Mouse (Mus musculus): ENCODE data around the gene Cd200r3. TPM values are rescaled to one million over a fixed set of nuclear protein-coding genes. Genes with fewer than 3 reads are reported as not detected.

Cd200r3 gene
- polyA plus RNA-seq, 1 experiment from 2014 or later: 0.21 TPM

DNA sequence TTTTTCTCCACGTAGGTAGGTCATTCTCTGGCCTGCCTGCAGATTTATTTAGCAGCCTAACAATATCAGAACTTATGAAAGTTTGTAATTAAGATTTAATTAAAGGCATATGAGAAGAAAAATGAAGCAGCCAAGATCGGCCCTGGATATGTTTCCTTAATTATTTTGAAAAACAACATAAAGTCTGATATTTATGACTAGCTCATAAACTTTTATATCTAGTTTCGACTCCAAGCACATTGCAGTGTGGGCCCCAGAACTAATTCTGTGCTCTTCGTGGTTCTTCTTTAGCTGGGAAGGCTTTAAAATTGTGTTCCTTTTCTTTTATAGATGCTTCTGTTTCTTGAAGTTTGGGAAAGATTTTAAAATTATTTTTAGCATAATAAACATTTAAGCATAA, 23.4 kb downstream of the Cd200r3 start:
- no peaks in the 10 kb centered on the region for H3K27me3 ChIP-seq (ENCODE audit: control insufficient read depth, insufficient read depth, low read length)
- H3K27ac ChIP-seq (ENCODE audit: low read depth, low read length): no peak overlapping the region
- no peak for ATAC-seq (replicated peaks; ENCODE audit: insufficient number of reproducible peaks, low FRiP score, low TSS enrichment)
- 76% methylated on average over 4 of the region's 4 CpGs for WGBS (ENCODE audit: insufficient replicate concordance)
- no peaks in the 10 kb centered on the region for H3K36me3 ChIP-seq (ENCODE audit: control insufficient read depth, insufficient read depth, low read length)
- H3K4me2 ChIP-seq: no peak overlapping the region
- no peak overlapping the region for H3K9ac ChIP-seq (ENCODE audit: low read depth, low read length)
- H3K9me3 ChIP-seq (replicated peaks; ENCODE audit: control insufficient read depth, low read length): no peaks in the 10 kb centered on the region
- H3K4me1 ChIP-seq (ENCODE audit: control insufficient read depth, insufficient read depth, low read length): no peaks in the 10 kb centered on the region
- H3K4me3 ChIP-seq (ENCODE audit: low read depth, low read length): no peak overlapping the region

GRCm38 (mm10) chr16:44968113-44968512, 24.6 kb downstream of the Cd200r3 start:
- no peak overlapping the region for H3K9ac ChIP-seq (ENCODE audit: low read depth, low read length)

DNA sequence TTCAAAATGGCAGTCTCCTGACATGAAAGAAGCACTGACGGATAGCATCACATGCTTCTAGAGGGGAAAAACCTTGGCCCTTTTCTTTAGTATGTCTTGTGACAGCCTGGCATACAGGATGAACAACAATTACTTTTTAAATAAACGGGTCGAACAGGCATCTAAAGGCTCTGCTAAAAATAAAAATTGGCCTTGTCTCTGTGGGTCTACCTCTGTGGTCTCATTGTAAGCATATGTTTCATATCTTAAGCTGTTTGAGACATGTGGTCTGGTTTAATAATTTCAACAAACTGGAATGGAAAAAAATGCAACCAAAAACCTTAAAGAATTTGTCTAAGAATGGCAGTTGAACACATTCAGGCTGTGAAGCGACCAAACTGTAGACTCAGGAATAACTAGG, 27.4 kb downstream of the Cd200r3 start:
- 58% methylated on average over 4 of the region's 4 CpGs for WGBS (ENCODE audit: insufficient replicate concordance)
- Histone ChIP-seq H3K4me3 (ENCODE audit: low read depth, low read length) (no peak overlapping the region), H3K9ac (ENCODE audit: low read depth, low read length) (no peak overlapping the region), H3K36me3 (ENCODE audit: control insufficient read depth, insufficient read depth, low read length) (no peaks in the 10 kb centered on the region), H3K9me3 (replicated peaks; ENCODE audit: control insufficient read depth, low read length) (no peaks in the 10 kb centered on the region), H3K27ac (ENCODE audit: low read depth, low read length) (no peak overlapping the region), H3K4me2 (no peak overlapping the region), H3K27me3 (ENCODE audit: control insufficient read depth, insufficient read depth, low read length) (no peaks in the 10 kb centered on the region), H3K4me1 (ENCODE audit: control insufficient read depth, insufficient read depth, low read length) (no peaks in the 10 kb centered on the region)
- ATAC-seq (replicated peaks; ENCODE audit: insufficient number of reproducible peaks, low FRiP score, low TSS enrichment): no peak

More at GRCm38 (mm10) chr16:44968113-44968512, 24.6 kb downstream of the Cd200r3 start:
- H3K4me3 ChIP-seq (ENCODE audit: low read depth, low read length): no peak overlapping the region
- WGBS (ENCODE audit: insufficient replicate concordance): 88% methylated on average over 3 of the region's 3 CpGs
- H3K4me2 ChIP-seq: no peak overlapping the region
- H3K36me3 ChIP-seq (ENCODE audit: control insufficient read depth, insufficient read depth, low read length): no peaks in the 10 kb centered on the region
- no peaks in the 10 kb centered on the region for H3K4me1 ChIP-seq (ENCODE audit: control insufficient read depth, insufficient read depth, low read length)
- no peaks in the 10 kb centered on the region for H3K27me3 ChIP-seq (ENCODE audit: control insufficient read depth, insufficient read depth, low read length)
- ATAC-seq (replicated peaks; ENCODE audit: insufficient number of reproducible peaks, low FRiP score, low TSS enrichment): no peak
- H3K27ac ChIP-seq (ENCODE audit: low read depth, low read length): no peak overlapping the region
- H3K9me3 ChIP-seq (replicated peaks; ENCODE audit: control insufficient read depth, low read length): no peaks in the 10 kb centered on the region

GRCm38 (mm10) chr16:44974042-44974441, 30.6 kb downstream of the Cd200r3 start:
- Histone ChIP-seq H3K4me3 (ENCODE audit: low read depth, low read length) (no peak overlapping the region), H3K4me2 (no peak overlapping the region), H3K4me1 (ENCODE audit: control insufficient read depth, insufficient read depth, low read length) (no peaks in the 10 kb centered on the region), H3K36me3 (ENCODE audit: control insufficient read depth, insufficient read depth, low read length) (no peaks in the 10 kb centered on the region), H3K9me3 (replicated peaks; ENCODE audit: control insufficient read depth, low read length) (no peaks in the 10 kb centered on the region), H3K27me3 (ENCODE audit: control insufficient read depth, insufficient read depth, low read length) (no peaks in the 10 kb centered on the region), H3K9ac (ENCODE audit: low read depth, low read length) (no peak overlapping the region), H3K27ac (ENCODE audit: low read depth, low read length) (no peak overlapping the region)
- 73% methylated on average over 2 of the region's 2 CpGs for WGBS (ENCODE audit: insufficient replicate concordance)
- ATAC-seq (replicated peaks; ENCODE audit: insufficient number of reproducible peaks, low FRiP score, low TSS enrichment): no peak

- Histone ChIP-seq H3K36me3 (ENCODE audit: control insufficient read depth, insufficient read depth, low read length) (no peaks in the 10 kb centered on the region), H3K4me3 (ENCODE audit: low read depth, low read length) (no peak overlapping the region), H3K9ac (ENCODE audit: low read depth, low read length) (no peak overlapping the region), H3K4me2 (no peak overlapping the region), H3K27me3 (ENCODE audit: control insufficient read depth, insufficient read depth, low read length) (no peaks in the 10 kb centered on the region), H3K27ac (ENCODE audit: low read depth, low read length) (no peak overlapping the region), H3K9me3 (replicated peaks; ENCODE audit: control insufficient read depth, low read length) (no peaks in the 10 kb centered on the region), H3K4me1 (ENCODE audit: control insufficient read depth, insufficient read depth, low read length) (no peaks in the 10 kb centered on the region)
- no peak for ATAC-seq (replicated peaks; ENCODE audit: insufficient number of reproducible peaks, low FRiP score, low TSS enrichment)
Measured at GRCm38 (mm10) chr16:44976081-44976480, 32.6 kb downstream of the Cd200r3 start.

DNA sequence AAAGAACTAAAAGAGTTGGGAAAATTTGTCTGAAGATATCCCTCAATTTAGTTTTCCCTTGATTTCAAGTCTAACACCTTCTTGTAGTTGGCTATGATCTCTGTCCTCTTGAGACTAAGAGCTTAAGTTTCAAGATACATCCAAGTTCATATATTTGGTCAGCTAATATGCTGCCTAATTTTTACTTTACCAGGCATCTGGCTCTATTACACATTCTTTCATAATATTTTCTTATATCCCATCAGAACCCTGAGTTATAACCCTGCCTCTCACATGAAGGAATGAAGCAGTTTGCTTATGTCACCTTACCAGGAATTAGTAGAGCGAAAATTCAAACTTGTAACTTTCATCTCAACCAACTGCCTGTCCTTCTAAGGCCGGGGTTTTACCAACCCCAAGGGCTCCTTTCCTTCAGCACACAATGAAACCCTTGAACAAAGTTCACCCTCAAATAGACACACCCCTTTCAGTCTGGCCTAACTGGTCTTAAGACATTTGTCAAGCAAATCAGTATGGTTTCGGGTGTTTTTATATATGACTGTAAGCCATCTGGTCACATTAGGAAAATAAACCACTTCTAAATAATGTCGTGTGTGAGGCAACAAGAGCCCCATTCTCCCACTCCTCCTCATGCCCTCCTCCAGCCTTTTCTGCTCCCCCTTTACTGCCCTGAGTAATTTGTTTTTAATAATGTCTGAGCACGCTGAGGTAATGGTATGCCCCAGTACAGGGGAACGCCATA, 33.6 kb downstream of the Cd200r3 start:
- WGBS (ENCODE audit: insufficient replicate concordance): 66% methylated on average over 6 of the region's 6 CpGs
- Histone ChIP-seq H3K36me3 (ENCODE audit: control insufficient read depth, insufficient read depth, low read length) (no peaks in the 10 kb centered on the region), H3K4me1 (ENCODE audit: control insufficient read depth, insufficient read depth, low read length) (no peaks in the 10 kb centered on the region), H3K9me3 (replicated peaks; ENCODE audit: control insufficient read depth, low read length) (no peaks in the 10 kb centered on the region), H3K27ac (ENCODE audit: low read depth, low read length) (no peak overlapping the region), H3K27me3 (ENCODE audit: control insufficient read depth, insufficient read depth, low read length) (no peaks in the 10 kb centered on the region), H3K4me2 (no peak overlapping the region), H3K9ac (ENCODE audit: low read depth, low read length) (no peak overlapping the region), H3K4me3 (ENCODE audit: low read depth, low read length) (no peak overlapping the region)
- ATAC-seq (replicated peaks; ENCODE audit: insufficient number of reproducible peaks, low FRiP score, low TSS enrichment): no peak

- H3K27ac ChIP-seq (ENCODE audit: low read depth, low read length): no peak overlapping the region
- 78% methylated on average over 2 of the region's 2 CpGs for WGBS (ENCODE audit: insufficient replicate concordance)
- H3K4me1 ChIP-seq (ENCODE audit: control insufficient read depth, insufficient read depth, low read length): no peaks in the 10 kb centered on the region
- H3K27me3 ChIP-seq (ENCODE audit: control insufficient read depth, insufficient read depth, low read length): no peaks in the 10 kb centered on the region
- no peak for ATAC-seq (replicated peaks; ENCODE audit: insufficient number of reproducible peaks, low FRiP score, low TSS enrichment)
- no peaks in the 10 kb centered on the region for H3K36me3 ChIP-seq (ENCODE audit: control insufficient read depth, insufficient read depth, low read length)
- H3K4me3 ChIP-seq (ENCODE audit: low read depth, low read length): no peak overlapping the region
- H3K9me3 ChIP-seq (replicated peaks; ENCODE audit: control insufficient read depth, low read length): no peaks in the 10 kb centered on the region
- H3K9ac ChIP-seq (ENCODE audit: low read depth, low read length): no peak overlapping the region
- H3K4me2 ChIP-seq: no peak overlapping the region
Measured at GRCm38 (mm10) chr16:44978193-44978592, 34.7 kb downstream of the Cd200r3 start.

- 67% methylated on average over 3 of the region's 3 CpGs for WGBS (ENCODE audit: insufficient replicate concordance)
- Histone ChIP-seq H3K4me1 (ENCODE audit: control insufficient read depth, insufficient read depth, low read length) (no peaks in the 10 kb centered on the region), H3K9me3 (replicated peaks; ENCODE audit: control insufficient read depth, low read length) (no peaks in the 10 kb centered on the region), H3K4me3 (ENCODE audit: low read depth, low read length) (no peak overlapping the region), H3K36me3 (ENCODE audit: control insufficient read depth, insufficient read depth, low read length) (no peaks in the 10 kb centered on the region), H3K27me3 (ENCODE audit: control insufficient read depth, insufficient read depth, low read length) (no peaks in the 10 kb centered on the region), H3K9ac (ENCODE audit: low read depth, low read length) (no peak overlapping the region), H3K27ac (ENCODE audit: low read depth, low read length) (no peak overlapping the region), H3K4me2 (no peak overlapping the region)
- no peak for ATAC-seq (replicated peaks; ENCODE audit: insufficient number of reproducible peaks, low FRiP score, low TSS enrichment)
Measured at GRCm38 (mm10) chr16:44979355-44979896, 35.9 kb downstream of the Cd200r3 start.

- Histone ChIP-seq H3K27me3 (ENCODE audit: control insufficient read depth, insufficient read depth, low read length) (no peaks in the 10 kb centered on the region), H3K4me2 (no peak overlapping the region), H3K9ac (ENCODE audit: low read depth, low read length) (no peak overlapping the region), H3K36me3 (ENCODE audit: control insufficient read depth, insufficient read depth, low read length) (no peaks in the 10 kb centered on the region), H3K9me3 (replicated peaks; ENCODE audit: control insufficient read depth, low read length) (no peaks in the 10 kb centered on the region), H3K27ac (ENCODE audit: low read depth, low read length) (no peak overlapping the region), H3K4me1 (ENCODE audit: control insufficient read depth, insufficient read depth, low read length) (no peaks in the 10 kb centered on the region), H3K4me3 (ENCODE audit: low read depth, low read length) (no peak overlapping the region)
- ATAC-seq (replicated peaks; ENCODE audit: insufficient number of reproducible peaks, low FRiP score, low TSS enrichment): no peak
- WGBS (ENCODE audit: insufficient replicate concordance): 70% methylated on average over 2 of the region's 2 CpGs
Measured at GRCm38 (mm10) chr16:44982972-44983371, 39.5 kb downstream of the Cd200r3 start.

Data from heart, embryonic 11.5 days (tissue).